Mouse (Mus musculus) G1E (cell line): ENCODE measurements around the gene Nhp2. TPM values are rescaled to one million over a fixed set of nuclear protein-coding genes. Genes with fewer than 3 reads are reported as not detected.
A peak's percentile ranks its signal among the peaks of the same experiment; 100 is the strongest.
"Not testable (repeated sequence)": the region's sequence is repeated elsewhere in the genome, so short reads cannot be mapped to it uniquely, and the experiment has no call there.

Experiments used
- ATAC-seq: 2 replicates; pipeline ENCODE4 v1.8.0; 2016; ENCODE audit warnings: mild to moderate bottlenecking; ENCODE audit not compliant: insufficient number of reproducible peaks, poor library complexity, low FRiP score, severe bottlenecking; ENCODE audit errors: extremely low read depth
- DNase-seq: peaks from one replicate; pipeline ENCODE4 v3.0.0; 2012; ENCODE audit warnings: low spot score
- H3K27me3 ChIP-seq: 2 replicates; pipeline ENCODE4 v1.6.1; 2012; ENCODE audit warnings: mild to moderate bottlenecking, low read length, inconsistent platforms; ENCODE audit not compliant: insufficient read depth
- H3K36me3 ChIP-seq: replicated peaks from 2 replicates; pipeline ENCODE3; 2012; ENCODE audit warnings: mild to moderate bottlenecking, inconsistent platforms
- H3K4me1 ChIP-seq: 2 replicates; pipeline ENCODE4 v1.6.1; 2012; ENCODE audit warnings: low read depth, low read length, inconsistent platforms, mixed read lengths; ENCODE audit not compliant: insufficient read depth
- H3K4me3 ChIP-seq: 2 replicates; pipeline ENCODE4 v1.5.1; 2012; ENCODE audit warnings: low read depth, mild to moderate bottlenecking, inconsistent platforms, low read length, moderate library complexity, mixed read lengths
- H3K9me3 ChIP-seq: replicated peaks from 2 replicates; pipeline ENCODE4 v1.6.1; 2012; ENCODE audit warnings: inconsistent platforms
- CTCF ChIP-seq: IDR thresholded peaks from 2 replicates; pipeline ENCODE4 v1.5.1; 2012; ENCODE audit warnings: low read depth, low read length, inconsistent platforms, mixed read lengths
- GATA1 ChIP-seq: IDR thresholded peaks from 2 replicates; pipeline ENCODE4 v1.6.1; 2012; ENCODE audit warnings: borderline replicate concordance, low read length, inconsistent platforms, mixed read lengths
- GATA2 ChIP-seq: IDR thresholded peaks from 2 replicates; pipeline ENCODE4 v1.6.1; 2012; ENCODE audit warnings: low read depth, low read length, inconsistent platforms, borderline replicate concordance
- POLR2AphosphoS5 ChIP-seq: IDR thresholded peaks from 2 replicates; pipeline ENCODE4 v1.6.1; 2012; ENCODE audit warnings: low read depth, low read length, inconsistent platforms; ENCODE audit not compliant: insufficient replicate concordance
- TAL1 ChIP-seq: conservative IDR thresholded peaks from 2 replicates; pipeline ENCODE4 v1.6.1; 2012; ENCODE audit warnings: low read depth, low read length, inconsistent platforms, mixed read lengths
- polyA plus RNA-seq: library from polyadenylated mRNA; stranded (reverse); fragments of >175 nt; gene quantifications from 2 replicates; pipeline ENCODE4 v1.2.3, GENCODE M21; 2012
- total RNA-seq, 2 experiments: library from RNA; stranded (forward) in 1 of 2; stranded (reverse) in 1 of 2; fragments of 200-1000 nt in 1 of 2; fragments of >200 nt in 1 of 2; fragmentation: Nextera tagmentation in 1 of 2; gene quantifications; 2 replicates each; pipeline ENCODE4 v1.2.3; 2014 to 2017

Nhp2 gene
- total and polyA plus RNA-seq, 3 experiments = 73.2 to 202 (median 139) TPM

GRCm38 (mm10) chr11:51614256-51614655, 5.3 kb upstream of the Nhp2 start:
- Histone ChIP-seq H3K4me3 (no peak overlapping the region), H3K9me3 (no peaks in the 10 kb centered on the region), H3K4me1 (peaks cover 46% of the 10 kb centered on the region), H3K27me3 (no peaks in the 10 kb centered on the region), H3K36me3 (no peaks in the 10 kb centered on the region)
- DNase-seq = no peak
- ATAC-seq = no peak
- TF ChIP-seq CTCF = no peak

GRCm38 (mm10) chr11:51615129-51615528, 4.4 kb upstream of the Nhp2 start:
- DNase-seq (no peak), ATAC-seq (no peak)
- no peak for TF ChIP-seq GATA1
- TF ChIP-seq CTCF = no peak
- TF ChIP-seq POLR2AphosphoS5 = no peak
- no peak for TF ChIP-seq GATA2
- no peak for TF ChIP-seq TAL1
- Histone ChIP-seq H3K9me3 (no peaks in the 10 kb centered on the region), H3K27me3 (no peaks in the 10 kb centered on the region), H3K4me3 (peak overlapping the region; percentile 69; the same call in 1 of the 2 replicates), H3K4me1 (peaks cover 39% of the 10 kb centered on the region), H3K36me3 (no peaks in the 10 kb centered on the region)

GRCm38 (mm10) chr11:51615601-51616000, 3.9 kb upstream of the Nhp2 start:
- H3K4me3 ChIP-seq = peak overlapping the region; percentile 69
- ATAC-seq (peak; percentile 72), DNase-seq (peak; percentile 85)
- H3K4me1 ChIP-seq = peaks cover 39% of the 10 kb centered on the region
- no peak for TF ChIP-seq GATA1
- no peak for TF ChIP-seq CTCF
- TF ChIP-seq TAL1 = no peak
- no peak for TF ChIP-seq POLR2AphosphoS5
- no peak for TF ChIP-seq GATA2
- no peaks in the 10 kb centered on the region for H3K9me3 ChIP-seq
- peaks cover under 1% of the 10 kb centered on the region for H3K36me3 ChIP-seq
- H3K27me3 ChIP-seq = no peaks in the 10 kb centered on the region

- H3K4me3 ChIP-seq = peak overlapping the region; percentile 69; the same call in 1 of the 2 replicates
- DNase-seq = not testable (repeated sequence)
Observed at GRCm38 (mm10) chr11:51616113-51616512, 3.4 kb upstream of the Nhp2 start.

GRCm38 (mm10) chr11:51617693-51618092, 1.8 kb upstream of the Nhp2 start:
- H3K4me3 ChIP-seq = no peak overlapping the region
- H3K36me3 ChIP-seq = peaks cover 21% of the 10 kb centered on the region
- TF ChIP-seq POLR2AphosphoS5 = no peak
- TF ChIP-seq CTCF = peak; percentile 80
- no peak for TF ChIP-seq GATA1
- peak; percentile 54 for DNase-seq
- H3K27me3 ChIP-seq = no peaks in the 10 kb centered on the region
- no peaks in the 10 kb centered on the region for H3K9me3 ChIP-seq
- no peak for ATAC-seq
- peaks cover 57% of the 10 kb centered on the region for H3K4me1 ChIP-seq

More at GRCm38 (mm10) chr11:51616113-51616512, 3.4 kb upstream of the Nhp2 start:
- peaks cover 41% of the 10 kb centered on the region for H3K4me1 ChIP-seq
- not testable (repeated sequence) for H3K36me3 ChIP-seq, H3K27me3 ChIP-seq, ATAC-seq, H3K9me3 ChIP-seq

GRCm38 (mm10) chr11:51618894-51619408, 584 bp upstream of the Nhp2 start:
- no peak for ATAC-seq
- Histone ChIP-seq H3K36me3 (peaks cover 33% of the 10 kb centered on the region), H3K4me1 (peaks cover 62% of the 10 kb centered on the region), H3K27me3 (no peaks in the 10 kb centered on the region), H3K9me3 (no peaks in the 10 kb centered on the region), H3K4me3 (peak overlapping the region; percentile 94)
- TF ChIP-seq GATA1 (no peak), CTCF (no peak), GATA2 (no peak), POLR2AphosphoS5 (no peak), TAL1 (no peak)
- DNase-seq = no peak

DNA sequence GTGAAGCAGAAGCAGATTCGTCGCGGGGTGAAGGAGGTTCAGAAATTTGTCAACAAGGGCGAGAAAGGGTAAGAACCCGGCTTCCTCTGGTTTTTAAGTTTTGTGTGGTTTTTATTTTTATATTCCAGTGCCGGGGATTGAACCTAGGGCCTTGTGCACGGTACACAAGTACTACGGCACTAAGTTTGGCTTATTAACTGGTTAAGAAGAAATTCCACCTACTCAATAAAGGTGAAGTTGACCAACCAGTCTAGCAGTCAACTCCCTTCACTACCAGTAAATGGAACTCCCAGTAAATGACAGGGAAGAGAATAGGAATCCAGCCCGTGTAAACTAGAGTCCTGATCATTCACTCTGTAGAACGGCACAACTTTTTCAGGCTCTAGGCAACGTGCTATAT, 549 bp downstream of the Nhp2 start:
- no peaks in the 10 kb centered on the region for H3K27me3 ChIP-seq
- DNase-seq (no peak), ATAC-seq (no peak)
- TF ChIP-seq POLR2AphosphoS5 (no peak), GATA1 (no peak), CTCF (no peak), GATA2 (no peak), TAL1 (no peak)
- H3K4me1 ChIP-seq = peaks cover 66% of the 10 kb centered on the region
- peaks cover 44% of the 10 kb centered on the region for H3K36me3 ChIP-seq
- H3K4me3 ChIP-seq = peak overlapping the region; percentile 94
- no peaks in the 10 kb centered on the region for H3K9me3 ChIP-seq
